Mouse (Mus musculus) neural tube, embryonic 11.5 days (tissue): Measurements from ENCODE around the gene Tceal5. TPM values are rescaled to one million over a fixed set of nuclear protein-coding genes. Genes with fewer than 3 reads are reported as not detected.

Experiments used
- ATAC-seq: fragments of 200-750 bp; cut with Nextera tagmentation; 2 replicates; pipeline ENCODE4 v1.8.0; 2017; ENCODE audit warnings: moderate number of reproducible peaks, mild to moderate bottlenecking, moderate TSS enrichment, moderate library complexity; ENCODE audit not compliant: insufficient read depth, low FRiP score, low TSS enrichment
- DNase-seq: peaks from one replicate; pipeline ENCODE4 v3.0.0-alpha.2; 2015; ENCODE audit warnings: low spot score
- H3K27ac ChIP-seq: fragments of 300-500 bp; sonication (generic); 2 replicates; pipeline ENCODE4 v1.5.1; 2014; ENCODE audit warnings: low read depth, mild to moderate bottlenecking, low read length
- H3K27me3 ChIP-seq: fragments of 300-500 bp; sonication (generic); 2 replicates; pipeline ENCODE4 v1.6.1; 2014; ENCODE audit warnings: mild to moderate bottlenecking, low read length, mixed read lengths; ENCODE audit not compliant: control insufficient read depth, insufficient read depth
- H3K36me3 ChIP-seq: fragments of 300-500 bp; sonication (generic); 2 replicates; pipeline ENCODE4 v1.6.1; 2014; ENCODE audit warnings: mild to moderate bottlenecking, low read length, moderate library complexity, mixed read lengths; ENCODE audit not compliant: control insufficient read depth, insufficient read depth
- H3K4me1 ChIP-seq: fragments of 300-500 bp; sonication (generic); 2 replicates; pipeline ENCODE4 v1.6.1; 2014; ENCODE audit warnings: low read length, mixed read lengths; ENCODE audit not compliant: control insufficient read depth, insufficient read depth
- H3K4me2 ChIP-seq: fragments of 300-500 bp; sonication (generic); 2 replicates; pipeline ENCODE4 v1.6.1; 2014; ENCODE audit warnings: low read depth, mild to moderate bottlenecking, moderate library complexity
- H3K4me3 ChIP-seq: fragments of 300-500 bp; sonication (generic); 2 replicates; pipeline ENCODE4 v1.5.1; 2014; ENCODE audit warnings: low read depth, low read length
- H3K9ac ChIP-seq: fragments of 300-500 bp; sonication (generic); 2 replicates; pipeline ENCODE4 v1.6.1; 2014; ENCODE audit warnings: mild to moderate bottlenecking, low read length
- H3K9me3 ChIP-seq: fragments of 300-500 bp; sonication (generic); 2 replicates; pipeline ENCODE4 v1.6.1; 2016; ENCODE audit warnings: low read length; ENCODE audit not compliant: control insufficient read depth
- WGBS: fragments of 180-500 bp; shearing (Covaris S2); extraction: QIAGEN DNeasy Blood & Tissue Kit; methylation state at CpG from one replicate; pipeline ENCODE4 v1.1.7; 2014; 5-methylcytosine and 5-hydroxymethylcytosine counted together
- polyA plus RNA-seq: library from polyadenylated mRNA; unstranded; fragments of >200 nt; fragmentation: Nextera tagmentation; extraction: Ambion mirVana; gene quantifications from 2 replicates; pipeline ENCODE4 v1.2.1, GENCODE M21; 2014

Tceal5 gene
- 1.4 and 4.3 TPM in 2 replicates for polyA plus RNA-seq

- no peaks in the 10 kb centered on the region for H3K27me3 ChIP-seq
- no peaks in the 10 kb centered on the region for H3K36me3 ChIP-seq
- WGBS, result 16% methylated on average over 9 of the region's 9 CpGs
- H3K9ac ChIP-seq, result peak within 1 kb of the TSS; percentile 54
- ATAC-seq, result peak; percentile 69; the same call in 1 of the 2 replicates
- H3K4me3 ChIP-seq, result peak within 1 kb of the TSS; percentile 36
- H3K4me2 ChIP-seq, result peak within 1 kb of the TSS; percentile 48
- no peak within 1 kb of the TSS for H3K27ac ChIP-seq
- peak; percentile 25 for DNase-seq
- no peaks in the 10 kb centered on the region for H3K9me3 ChIP-seq
- H3K4me1 ChIP-seq, result no peaks in the 10 kb centered on the region
These were observed at the start of gene Tceal5 for GRCm38 (mm10) chrX:136203664-136204066. Gene Tceal5 (minus strand): TSS chrX:136203876.

DNA sequence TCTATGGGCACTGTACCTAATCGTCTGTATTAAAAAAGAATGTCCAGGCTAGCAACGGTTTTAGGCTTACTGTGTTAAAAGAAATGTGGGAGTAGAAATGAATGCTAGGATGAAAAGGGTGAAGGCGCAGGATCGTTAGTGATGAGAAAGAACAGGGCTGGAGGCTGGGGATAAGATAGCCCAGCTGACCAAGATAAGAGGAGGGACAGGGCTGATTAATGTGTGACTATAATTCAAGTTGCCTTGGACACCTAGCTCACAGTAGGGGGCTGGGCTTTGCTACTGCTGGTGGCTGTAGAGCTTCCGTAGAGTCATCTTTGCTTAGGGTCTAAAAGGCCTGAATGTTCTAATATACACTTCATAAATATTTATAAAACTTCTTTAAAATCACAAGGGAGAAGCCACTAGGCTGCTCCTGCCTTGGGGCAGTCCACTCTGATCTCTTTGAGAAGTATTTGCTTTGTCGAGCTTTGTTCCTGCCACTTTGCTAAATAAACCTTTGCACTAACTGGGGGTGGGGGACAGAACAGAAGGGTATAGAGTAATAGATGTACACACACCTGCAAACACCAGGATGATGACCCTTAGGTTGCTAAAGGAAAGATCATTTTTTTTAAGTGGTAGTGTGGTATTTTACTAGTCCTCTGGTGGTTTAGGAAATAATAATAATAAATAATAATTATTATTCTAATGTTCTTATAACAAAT lies 48.5 kb upstream of the Tceal5 start:
- no peaks in the 10 kb centered on the region for H3K4me1 ChIP-seq
- H3K9me3 ChIP-seq, result no peaks in the 10 kb centered on the region
- ATAC-seq (no peak), DNase-seq (no peak)
- H3K4me2 ChIP-seq, result no peak overlapping the region
- no peak overlapping the region for H3K27ac ChIP-seq
- H3K27me3 ChIP-seq, result no peaks in the 10 kb centered on the region
- WGBS, result 64% methylated on average over 6 of the region's 6 CpGs
- no peak overlapping the region for H3K9ac ChIP-seq
- H3K4me3 ChIP-seq, result no peak overlapping the region
- no peaks in the 10 kb centered on the region for H3K36me3 ChIP-seq

DNA sequence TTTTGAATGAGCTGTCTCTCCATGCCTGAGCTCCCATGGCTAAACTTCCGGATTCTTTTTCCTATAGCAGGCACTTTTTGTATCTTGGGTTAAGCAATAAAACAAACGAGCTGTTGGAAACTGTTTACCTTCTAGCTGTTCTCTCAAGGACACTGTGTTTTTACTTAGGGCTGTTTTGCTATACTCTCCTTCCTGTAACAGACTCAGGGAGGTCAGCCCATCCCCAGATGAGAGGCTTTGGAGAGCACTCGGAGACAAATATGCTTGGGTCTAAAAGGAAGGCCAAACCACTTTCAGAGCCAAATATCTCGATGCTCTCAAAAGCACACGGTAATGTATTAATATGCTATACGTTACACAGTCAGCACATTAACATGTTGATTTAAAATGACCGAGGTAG lies 46.0 kb upstream of the Tceal5 start:
- H3K9me3 ChIP-seq, result no peaks in the 10 kb centered on the region
- H3K4me2 ChIP-seq, result no peak overlapping the region
- no peak for ATAC-seq
- H3K4me3 ChIP-seq, result no peak overlapping the region
- no peak for DNase-seq
- no peak overlapping the region for H3K27ac ChIP-seq
- no peaks in the 10 kb centered on the region for H3K4me1 ChIP-seq
- 80% methylated on average over 7 of the region's 7 CpGs for WGBS
- no peak overlapping the region for H3K9ac ChIP-seq
- no peaks in the 10 kb centered on the region for H3K27me3 ChIP-seq
- no peaks in the 10 kb centered on the region for H3K36me3 ChIP-seq

- Histone ChIP-seq H3K36me3 (no peaks in the 10 kb centered on the region), H3K4me3 (no peak overlapping the region), H3K27ac (no peak overlapping the region), H3K4me2 (no peak overlapping the region), H3K27me3 (no peaks in the 10 kb centered on the region), H3K9ac (no peak overlapping the region), H3K9me3 (no peaks in the 10 kb centered on the region), H3K4me1 (no peaks in the 10 kb centered on the region)
- WGBS, result 79% methylated on average over 6 of the region's 6 CpGs
- no peak for ATAC-seq
- DNase-seq, result no peak
These were observed 45.1 kb upstream of the Tceal5 start for GRCm38 (mm10) chrX:136248811-136249210.

GRCm38 (mm10) chrX:136245521-136246071 lies 41.9 kb upstream of the Tceal5 start:
- peak overlapping the region; percentile 58 for H3K4me3 ChIP-seq
- peak overlapping the region; percentile 35; the same call in 1 of the 2 replicates for H3K27ac ChIP-seq
- peak overlapping the region; percentile 65 for H3K9ac ChIP-seq
- DNase-seq (peak; percentile 42), ATAC-seq (peak; percentile 71)
- H3K36me3 ChIP-seq, result no peaks in the 10 kb centered on the region
- no peaks in the 10 kb centered on the region for H3K4me1 ChIP-seq
- H3K4me2 ChIP-seq, result peak overlapping the region; percentile 33
- H3K9me3 ChIP-seq, result no peaks in the 10 kb centered on the region
- H3K27me3 ChIP-seq, result no peaks in the 10 kb centered on the region
- 23% methylated on average over 11 of the region's 15 CpGs for WGBS

GRCm38 (mm10) chrX:136244574-136245229 lies 41.0 kb upstream of the Tceal5 start, which contains the start of gene Tceal9:
Gene Tceal9 (plus strand): TSS chrX:136245079.
- ATAC-seq (peak; percentile 96), DNase-seq (peak; percentile 84)
- WGBS, result 26% methylated on average over 20 of the region's 20 CpGs
- Histone ChIP-seq H3K9me3 (no peaks in the 10 kb centered on the region), H3K9ac (peak within 1 kb of the TSS; percentile 65), H3K4me3 (peak within 1 kb of the TSS; percentile 58), H3K36me3 (no peaks in the 10 kb centered on the region), H3K27me3 (no peaks in the 10 kb centered on the region), H3K4me2 (peak within 1 kb of the TSS; percentile 33), H3K27ac (peak within 1 kb of the TSS; percentile 35; the same call in 1 of the 2 replicates), H3K4me1 (no peaks in the 10 kb centered on the region)

GRCm38 (mm10) chrX:136243181-136243580 lies 39.5 kb upstream of the Tceal5 start:
- DNase-seq (no peak), ATAC-seq (no peak)
- H3K36me3 ChIP-seq, result no peaks in the 10 kb centered on the region
- no peaks in the 10 kb centered on the region for H3K4me1 ChIP-seq
- no peak overlapping the region for H3K27ac ChIP-seq
- 86% methylated on average over 2 of the region's 2 CpGs for WGBS
- H3K4me2 ChIP-seq, result no peak overlapping the region
- H3K9ac ChIP-seq, result no peak overlapping the region
- H3K4me3 ChIP-seq, result no peak overlapping the region
- H3K27me3 ChIP-seq, result no peaks in the 10 kb centered on the region
- no peaks in the 10 kb centered on the region for H3K9me3 ChIP-seq

DNA sequence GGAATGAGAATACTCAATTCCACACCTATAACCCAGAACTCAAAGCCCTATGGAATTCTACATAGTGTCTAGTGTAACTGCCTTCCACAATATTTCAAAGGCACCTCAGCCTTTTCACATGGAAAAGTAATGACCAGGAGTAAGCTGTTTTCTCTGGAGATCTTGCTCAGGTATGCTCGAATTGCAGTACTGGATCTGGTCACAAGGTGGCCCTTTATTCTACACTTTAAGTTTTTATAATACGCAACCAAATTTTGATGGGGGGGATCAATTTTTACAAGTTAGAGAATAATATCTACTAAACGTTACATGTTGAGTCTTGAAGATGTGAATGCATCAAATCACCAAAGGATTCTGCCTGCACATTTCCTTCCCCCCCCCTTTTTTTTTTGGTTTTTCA lies 34.4 kb upstream of the Tceal5 start:
- Histone ChIP-seq H3K4me2 (no peak overlapping the region), H3K27me3 (no peaks in the 10 kb centered on the region), H3K4me3 (no peak overlapping the region), H3K9ac (no peak overlapping the region), H3K36me3 (no peaks in the 10 kb centered on the region), H3K27ac (no peak overlapping the region), H3K4me1 (no peaks in the 10 kb centered on the region), H3K9me3 (no peaks in the 10 kb centered on the region)
- 54% methylated on average over 3 of the region's 3 CpGs for WGBS
- no peak for ATAC-seq
- DNase-seq, result peak; percentile 16
